Mouse (Mus musculus) kidney, adult 9 months (tissue): ENCODE measurements around the gene Speer4f2.
"Not testable (repeated sequence)": the region's sequence is repeated elsewhere in the genome, so short reads cannot be mapped to it uniquely, and the experiment has no call there.

Experiments used
- DNase-seq: peaks from one replicate; pipeline ENCODE4 v3.0.0; 2022

Gene Speer4f2

GRCm38 (mm10) chr5:17372880-17373279 lies at the start of gene Speer4f2:
Speer4f2 (plus strand) TSS chr5:17373180.
- DNase-seq: not testable (repeated sequence)

GRCm38 (mm10) chr5:17328946-17329566 lies 43.9 kb upstream of the Speer4f2 start:
- DNase-seq: no peak

- peak; percentile 16 for DNase-seq
Observed at GRCm38 (mm10) chr5:17334836-17335235, 38.1 kb upstream of the Speer4f2 start.

- DNase-seq: not testable (repeated sequence)
Observed at GRCm38 (mm10) chr5:17345741-17346140, 27.2 kb upstream of the Speer4f2 start.

- no peak for DNase-seq
Observed at GRCm38 (mm10) chr5:17359394-17359999, 13.5 kb upstream of the Speer4f2 start.

GRCm38 (mm10) chr5:17389926-17390325 lies 16.9 kb downstream of the Speer4f2 start:
- peak; percentile 39 for DNase-seq

GRCm38 (mm10) chr5:17391207-17391606 lies 18.2 kb downstream of the Speer4f2 start:
- no peak for DNase-seq

GRCm38 (mm10) chr5:17400571-17400970 lies 27.6 kb downstream of the Speer4f2 start:
- DNase-seq: no peak

GRCm38 (mm10) chr5:17401206-17402077 lies 28.5 kb downstream of the Speer4f2 start:
- peak; percentile 64 for DNase-seq

GRCm38 (mm10) chr5:17402330-17403125 lies 29.5 kb downstream of the Speer4f2 start:
- no peak for DNase-seq

- DNase-seq: peak; percentile 74
Observed at GRCm38 (mm10) chr5:17403584-17403983, 30.6 kb downstream of the Speer4f2 start.

GRCm38 (mm10) chr5:17408924-17409660 lies 36.1 kb downstream of the Speer4f2 start:
- DNase-seq: no peak

GRCm38 (mm10) chr5:17417201-17417600 lies 44.2 kb downstream of the Speer4f2 start:
- no peak for DNase-seq

GRCm38 (mm10) chr5:17419215-17419820 lies 46.3 kb downstream of the Speer4f2 start:
- DNase-seq: peak; percentile 81

GRCm38 (mm10) chr5:17419921-17420320 lies 46.9 kb downstream of the Speer4f2 start:
- peak; percentile 74 for DNase-seq

GRCm38 (mm10) chr5:17422225-17422624 lies 49.2 kb downstream of the Speer4f2 start:
- no peak for DNase-seq

- peak; percentile 74 for DNase-seq
Observed at GRCm38 (mm10) chr5:17426930-17427329, 54.0 kb downstream of the Speer4f2 start.
